Mouse (Mus musculus): Measurements from ENCODE around the gene Ebf1.

Gene Ebf1

GRCm38 (mm10) chr11:44619131-44619886 is 2.2 kb downstream of the Ebf1 start:
- no peak for DNase-seq (ENCODE audit: low spot score)

- no peak for DNase-seq (ENCODE audit: low spot score)
Observed at GRCm38 (mm10) chr11:44619887-44620693, 3.0 kb downstream of the Ebf1 start.

DNA sequence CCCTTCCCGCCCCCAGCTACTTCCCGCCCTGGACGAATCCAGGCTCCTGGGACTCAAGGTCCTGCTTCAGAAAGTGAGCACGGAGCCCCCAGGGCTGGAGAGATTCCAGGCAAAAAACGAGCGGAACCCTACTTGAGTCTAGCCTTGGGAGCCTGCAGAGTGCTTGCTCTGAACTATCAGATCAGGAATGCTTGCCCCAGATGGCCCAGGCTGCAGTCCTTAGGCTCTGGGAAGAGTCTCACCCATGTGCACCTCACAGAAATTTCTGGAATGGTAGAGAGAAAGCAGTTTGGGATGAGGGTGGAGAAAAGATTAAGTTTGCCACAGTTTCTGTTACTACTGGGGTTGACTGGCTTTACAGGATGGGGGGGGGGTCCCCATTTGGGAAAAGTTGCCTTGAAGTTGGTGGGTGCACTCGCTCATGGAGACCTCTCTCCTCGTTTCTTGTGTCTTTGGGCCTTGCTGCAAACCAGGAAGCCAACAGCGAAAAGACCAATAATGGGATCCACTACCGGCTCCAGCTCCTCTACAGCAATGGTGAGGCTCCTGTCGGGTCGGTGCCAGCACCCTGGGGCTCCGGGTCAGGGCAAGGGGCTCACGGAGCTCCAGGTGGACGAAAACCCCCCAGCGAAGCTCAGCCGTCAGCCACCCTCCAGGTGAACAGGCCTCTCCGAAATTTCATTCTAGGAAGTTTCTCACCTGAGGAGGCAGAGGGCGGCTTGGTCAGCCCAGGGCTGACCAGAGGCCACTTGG is 3.8 kb downstream of the Ebf1 start:
- DNase-seq (ENCODE audit: low spot score) = no peak

DNA sequence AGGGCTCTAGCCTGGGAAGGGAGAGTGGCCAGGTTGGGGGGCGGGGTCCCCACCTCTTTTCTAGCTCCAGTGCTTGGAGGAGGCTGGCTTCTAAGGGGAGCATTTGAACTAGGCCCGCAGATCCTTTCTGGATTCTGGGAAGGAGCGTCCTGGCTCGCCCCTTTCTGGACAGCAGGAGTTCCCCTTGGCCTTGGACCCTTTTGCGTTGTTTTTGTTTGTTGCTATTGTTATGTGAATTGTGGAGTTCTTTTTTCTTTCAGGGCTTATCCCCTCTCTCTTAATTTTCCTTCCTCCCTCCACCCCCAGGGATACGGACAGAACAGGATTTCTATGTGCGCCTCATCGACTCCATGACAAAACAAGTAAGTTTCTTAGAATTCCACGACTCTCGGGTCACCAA is 4.5 kb downstream of the Ebf1 start:
- no peak for DNase-seq (ENCODE audit: low spot score)

DNA sequence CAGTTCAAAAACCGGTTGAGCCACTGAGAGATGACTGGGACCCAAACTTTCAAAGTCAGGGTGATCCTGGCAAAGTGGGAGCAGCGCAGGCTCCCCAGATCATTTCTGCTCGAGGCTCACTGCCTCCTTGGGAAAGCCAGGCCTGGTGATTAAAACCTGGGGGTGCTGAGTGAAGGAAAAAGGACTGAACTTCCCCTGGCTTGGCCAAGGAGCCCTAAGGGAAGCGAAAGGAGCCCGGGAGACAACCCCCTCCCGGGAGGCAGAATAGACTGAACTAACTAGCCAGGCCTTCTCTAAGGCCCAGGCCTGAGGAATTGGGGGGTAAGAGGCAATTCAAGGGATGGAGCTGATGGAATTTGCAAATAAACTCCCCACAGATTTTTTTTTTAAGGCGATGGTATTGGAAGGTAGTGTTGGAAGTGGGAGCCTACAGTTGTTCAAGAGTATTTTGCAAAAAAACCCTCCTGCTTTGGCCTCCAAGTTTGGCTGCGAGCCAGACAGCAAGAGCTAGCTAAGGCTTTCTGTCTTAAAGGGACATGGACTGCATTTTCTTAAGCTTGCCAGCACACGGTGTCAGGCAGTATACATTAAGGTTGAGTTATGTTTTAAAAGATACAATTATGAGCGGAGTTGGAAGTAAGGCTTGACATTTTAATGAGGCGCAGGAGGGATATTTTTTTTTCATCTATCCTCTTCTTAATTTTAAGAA is 5.1 kb downstream of the Ebf1 start:
- DNase-seq (ENCODE audit: low spot score) = no peak

- no peak for DNase-seq (ENCODE audit: low spot score)
Observed at GRCm38 (mm10) chr11:44624564-44624963, 7.4 kb downstream of the Ebf1 start.

DNA sequence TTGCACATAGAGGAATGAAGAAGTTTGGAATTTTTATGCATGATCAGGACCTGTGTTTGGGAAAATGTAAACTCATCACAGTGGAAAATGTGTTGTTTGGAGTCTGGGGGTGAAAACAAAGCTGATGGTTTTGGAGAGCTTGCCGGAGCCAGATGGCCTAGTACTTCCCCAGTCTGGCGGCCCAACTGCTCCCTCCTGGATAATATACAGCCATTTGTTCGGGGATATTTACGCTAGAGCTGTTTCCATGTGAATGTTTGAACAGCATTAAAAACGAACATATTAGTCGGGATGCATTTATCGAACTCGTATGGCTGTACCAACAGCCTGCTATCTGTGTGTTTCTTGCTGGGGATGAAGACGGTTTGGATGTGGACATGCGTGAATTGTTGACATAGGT is 8.9 kb downstream of the Ebf1 start:
- no peak for DNase-seq (ENCODE audit: low spot score)

DNA sequence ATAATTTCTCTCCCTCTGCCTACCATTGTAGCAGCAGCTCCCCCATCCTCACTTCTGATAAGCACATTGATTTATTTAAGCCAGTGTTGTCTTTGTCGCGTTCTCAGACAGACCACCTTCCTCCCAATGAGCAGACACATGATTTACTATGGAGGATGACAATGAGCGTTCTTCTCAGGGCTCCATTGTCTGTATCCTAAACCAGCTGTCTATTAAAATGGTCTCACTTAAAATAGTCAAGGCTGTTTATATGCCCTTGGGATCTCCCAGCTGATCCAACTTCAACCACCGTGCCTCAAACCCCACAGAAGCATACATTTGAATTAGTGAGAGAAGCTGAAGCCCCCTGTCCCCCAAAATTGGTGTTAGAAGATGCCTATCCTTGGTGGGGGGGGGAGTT is 11.3 kb downstream of the Ebf1 start:
- DNase-seq (ENCODE audit: low spot score) = no peak

DNA sequence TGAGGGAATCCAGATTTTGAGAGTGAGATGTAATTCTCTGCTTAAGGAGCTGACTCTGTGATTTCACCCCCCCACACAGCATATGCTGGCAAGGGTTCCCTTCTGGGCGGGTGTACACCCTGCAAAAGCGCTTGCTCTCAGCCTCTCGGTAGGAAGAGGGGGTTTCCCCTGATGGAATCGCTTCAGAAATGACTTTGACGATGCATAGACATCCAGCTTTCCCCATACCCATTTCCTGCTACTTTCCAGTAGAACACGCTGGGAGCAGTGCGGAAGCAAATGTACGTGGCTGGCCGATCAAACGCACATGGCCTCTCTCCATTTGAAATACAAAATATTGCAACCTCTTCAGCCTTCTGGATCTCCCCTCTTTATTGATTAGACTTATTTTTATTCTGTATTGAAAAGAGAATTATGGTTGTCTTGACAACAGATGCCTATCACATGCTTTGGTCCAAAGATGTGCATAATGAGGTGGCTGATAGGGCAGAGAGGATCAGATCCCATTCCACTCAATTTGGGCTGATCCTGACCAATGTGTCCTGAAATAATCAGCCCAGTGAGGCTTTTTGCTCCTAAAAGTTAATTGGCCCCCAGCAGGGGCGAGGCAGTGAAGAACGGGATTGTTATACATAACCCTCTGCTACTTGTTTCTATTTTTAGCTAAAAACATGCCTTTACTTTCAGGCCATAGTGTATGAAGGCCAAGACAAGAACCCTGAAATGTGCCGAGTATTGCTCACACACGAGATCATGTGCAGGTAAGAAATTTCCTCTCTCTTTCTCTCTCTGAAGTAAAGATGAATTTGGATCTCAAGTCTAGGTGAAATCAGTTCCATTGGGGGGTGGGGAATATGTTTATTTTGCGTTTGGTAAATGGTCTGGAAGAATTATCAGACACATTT is 15.2 kb downstream of the Ebf1 start:
- DNase-seq (ENCODE audit: low spot score) = no peak

DNA sequence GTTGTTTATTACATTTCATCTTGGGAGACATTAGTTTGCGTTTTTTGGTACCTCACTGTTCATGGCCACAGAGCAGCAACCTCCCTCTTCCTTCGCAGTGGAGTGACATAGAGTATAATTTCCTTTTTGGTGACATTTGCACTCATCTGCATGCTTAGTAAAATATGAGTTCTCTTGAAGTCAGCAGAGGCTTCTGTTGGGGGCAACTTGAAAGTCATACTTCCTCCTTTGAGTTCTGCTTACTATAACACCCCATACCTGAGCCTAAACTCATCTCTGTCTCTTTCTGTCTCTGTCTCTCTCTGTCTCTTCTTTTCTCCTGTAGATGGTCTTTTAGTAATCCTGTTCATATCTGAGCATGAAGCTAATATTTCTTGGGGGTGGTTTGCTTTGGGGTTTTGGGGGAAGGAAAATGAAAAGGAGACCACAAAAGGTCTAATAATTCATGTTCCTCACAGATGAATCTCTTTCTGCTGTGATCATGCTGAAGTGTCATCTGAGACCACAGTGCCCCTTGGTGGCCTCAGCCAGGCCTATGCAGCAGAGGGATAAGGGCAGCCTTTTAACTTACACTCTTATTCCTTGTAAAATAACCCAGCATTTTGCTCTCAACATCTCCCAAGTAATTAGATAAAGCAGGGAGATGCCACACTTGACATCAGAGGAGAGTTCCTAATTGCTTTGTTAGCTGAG is 16.0 kb downstream of the Ebf1 start:
- DNase-seq (ENCODE audit: low spot score) = no peak

DNA sequence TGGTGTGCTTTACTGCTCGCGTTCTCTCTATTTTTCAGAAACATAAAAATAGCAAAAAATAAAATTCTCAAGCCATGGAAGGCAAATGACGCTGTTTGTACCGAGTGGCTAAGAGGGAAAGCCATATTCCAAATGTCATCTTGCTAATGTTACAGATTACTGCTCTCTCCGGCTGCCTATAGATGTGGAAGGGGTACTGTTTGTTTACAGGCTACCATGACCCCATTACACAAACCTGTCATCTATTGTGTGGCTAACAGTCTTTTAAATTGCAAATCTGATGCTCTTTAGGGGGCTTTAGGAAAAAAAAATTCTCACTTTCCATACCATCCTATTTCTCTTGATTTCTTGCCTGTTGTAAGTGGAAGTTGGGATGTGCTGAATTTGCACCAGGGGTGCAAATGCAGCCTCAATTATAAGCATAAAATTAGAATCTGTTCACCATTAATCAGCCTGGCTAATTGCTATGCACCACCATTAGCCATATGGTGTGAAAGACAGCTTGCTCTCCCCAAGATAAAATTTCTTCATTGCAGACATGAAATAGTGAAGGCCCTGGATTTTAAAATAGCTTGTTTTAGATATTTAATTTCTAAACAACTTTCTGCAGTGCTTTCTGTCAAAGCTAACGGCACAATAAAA is 17.6 kb downstream of the Ebf1 start:
- no peak for DNase-seq (ENCODE audit: low spot score)

- no peak for DNase-seq (ENCODE audit: low spot score)
Observed at GRCm38 (mm10) chr11:44636241-44636640, 19.1 kb downstream of the Ebf1 start.

DNA sequence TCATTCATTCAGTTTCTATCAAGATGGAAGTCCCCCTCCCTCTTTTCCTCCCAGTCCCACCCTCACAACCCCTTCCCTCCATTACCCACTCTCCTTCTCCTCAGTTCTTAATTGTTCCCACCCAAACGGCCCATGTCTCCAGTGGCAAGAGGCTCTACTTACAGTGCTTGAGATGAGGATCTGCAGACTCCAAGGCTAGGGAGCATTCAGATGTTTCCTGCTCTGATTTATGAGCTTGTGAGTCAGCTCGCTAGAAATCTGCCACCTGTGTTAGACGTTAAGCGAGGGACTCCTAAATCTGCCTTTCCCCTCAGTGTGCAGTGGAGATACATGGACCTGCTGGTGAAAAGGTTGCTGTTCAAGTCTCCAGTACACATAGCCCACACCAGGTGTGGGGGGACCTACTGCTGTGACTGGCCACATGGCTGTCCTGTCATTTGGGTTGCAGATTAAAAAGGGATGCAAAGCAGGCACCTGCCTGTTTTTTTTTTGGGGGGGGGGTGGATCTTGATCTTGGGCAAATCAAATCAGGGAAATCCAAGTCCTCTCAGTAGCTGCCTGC is 21.2 kb downstream of the Ebf1 start:
- no peak for DNase-seq (ENCODE audit: low spot score)

- no peak for DNase-seq (ENCODE audit: low spot score)
Observed at GRCm38 (mm10) chr11:44641496-44641895, 24.4 kb downstream of the Ebf1 start.

- DNase-seq (ENCODE audit: low spot score) = no peak
Observed at GRCm38 (mm10) chr11:44654340-44655019, 37.4 kb downstream of the Ebf1 start.

DNA sequence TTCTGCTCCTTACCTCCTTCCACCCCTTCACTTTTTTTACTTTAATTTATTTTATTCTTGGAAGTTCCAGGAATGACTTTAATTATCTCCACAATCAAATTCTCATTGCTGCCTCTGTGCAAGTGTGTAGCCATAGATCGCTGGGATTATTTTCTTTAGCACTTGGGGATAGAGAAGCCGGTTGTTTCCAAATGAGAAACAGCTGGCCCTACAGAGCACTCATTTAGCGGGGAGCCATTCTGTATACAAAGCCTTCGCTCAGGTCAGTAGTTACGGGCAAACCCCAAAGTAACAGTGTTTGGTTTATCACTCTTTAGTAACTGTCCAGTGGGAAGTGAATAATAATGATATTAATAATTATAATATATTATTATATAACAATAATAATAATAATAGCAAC is 38.4 kb downstream of the Ebf1 start:
- no peak for DNase-seq (ENCODE audit: low spot score)

DNA sequence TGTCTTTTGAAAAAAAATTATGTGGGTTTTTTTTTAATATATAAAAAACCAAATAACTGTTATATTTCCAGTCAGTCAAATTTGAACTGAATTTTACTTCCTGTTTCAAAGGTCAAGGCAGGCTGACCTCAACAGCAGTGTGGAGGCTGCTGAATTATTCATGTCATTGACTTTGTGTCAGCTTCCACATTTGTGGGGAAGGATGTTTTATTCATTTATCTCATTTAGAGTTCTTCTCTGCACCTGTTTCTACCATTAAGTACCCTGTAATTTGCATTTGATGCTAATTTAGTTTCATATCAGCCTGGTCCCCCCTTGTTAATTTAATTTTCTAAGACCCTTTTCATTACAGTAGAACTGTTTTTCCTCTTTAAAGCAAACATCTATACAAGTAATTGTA is 39.8 kb downstream of the Ebf1 start:
- DNase-seq (ENCODE audit: low spot score) = no peak

DNA sequence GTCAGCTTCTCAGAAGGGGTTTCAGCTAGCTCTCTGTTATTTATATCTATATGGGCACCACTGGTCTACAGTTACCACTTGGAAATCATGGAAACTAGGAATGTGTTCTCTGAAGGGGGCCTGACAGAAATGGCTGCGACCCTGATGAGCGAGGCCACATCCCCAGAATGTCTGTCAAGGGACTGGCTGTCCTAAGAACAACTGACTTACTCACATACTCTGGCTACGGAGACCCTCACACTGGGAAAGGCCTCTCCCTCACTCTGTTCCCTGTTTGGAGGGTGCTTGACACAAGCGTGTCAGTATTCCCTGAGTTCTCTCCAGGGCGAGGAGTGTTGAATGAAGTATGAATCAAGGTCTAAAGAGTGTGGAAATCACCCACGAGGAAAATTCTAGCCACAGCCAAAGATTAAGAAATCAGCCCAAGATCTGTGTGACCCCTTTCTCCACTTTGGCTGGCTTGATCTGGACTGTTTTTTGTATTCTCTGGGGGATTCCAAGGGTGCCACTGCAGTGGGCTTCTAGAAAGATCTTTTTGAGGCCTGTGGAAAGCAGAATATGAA is 40.8 kb downstream of the Ebf1 start:
- DNase-seq (ENCODE audit: low spot score) = no peak

DNA sequence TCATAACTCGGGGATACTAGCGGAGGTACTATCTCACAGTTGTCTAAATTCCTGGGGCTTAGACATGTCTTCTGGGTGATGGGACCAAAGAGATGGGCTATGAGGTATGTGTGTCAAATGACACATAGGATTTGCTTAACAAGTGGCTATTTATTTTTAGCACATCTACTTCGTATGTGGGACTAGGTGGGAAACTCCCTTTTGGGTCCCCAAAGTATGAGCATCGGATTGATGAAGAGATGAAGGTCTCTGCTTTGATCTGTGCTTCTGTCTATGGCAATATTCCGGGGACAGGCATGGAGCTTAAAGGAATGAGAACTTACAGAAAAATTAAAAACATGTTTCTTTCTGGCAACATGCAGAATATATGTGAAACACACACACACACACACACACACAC is 44.8 kb downstream of the Ebf1 start:
- DNase-seq (ENCODE audit: low spot score) = no peak

All from ovary, postnatal 14 days (tissue).